Mouse (Mus musculus): ENCODE results near the gene Gm13695. TPM values are rescaled to one million over a fixed set of nuclear protein-coding genes. Genes with fewer than 3 reads are reported as not detected.
"Not testable (repeated sequence)": the region's sequence is repeated elsewhere in the genome, so short reads cannot be mapped to it uniquely, and the experiment has no call there.

Gene Gm13695
- polyA plus RNA-seq, 1 experiment from 2014 or later: not detected

GRCm38 (mm10) chr2:83984443-83984842 is 17.3 kb downstream of the Gm13695 start, which contains the start of gene Gm13697:
Gene Gm13697 (plus strand): TSS chr2:83984743.
- H3K27ac ChIP-seq (ENCODE audit: low read depth, low read length); H3K4me1 ChIP-seq (ENCODE audit: control insufficient read depth, insufficient read depth, low read depth, low read length); ATAC-seq; H3K4me2 ChIP-seq (ENCODE audit: low read length); H3K36me3 ChIP-seq (ENCODE audit: control insufficient read depth, insufficient read depth, low read length); H3K27me3 ChIP-seq (replicated peaks; ENCODE audit: control insufficient read depth, insufficient read depth, low read length); H3K4me3 ChIP-seq (ENCODE audit: low read length); H3K9ac ChIP-seq (ENCODE audit: low read depth, low read length); H3K9me3 ChIP-seq (ENCODE audit: control insufficient read depth, low read length): not testable (repeated sequence)
- WGBS: no CpG with 5 or more reads among the region's 6 CpGs

DNA sequence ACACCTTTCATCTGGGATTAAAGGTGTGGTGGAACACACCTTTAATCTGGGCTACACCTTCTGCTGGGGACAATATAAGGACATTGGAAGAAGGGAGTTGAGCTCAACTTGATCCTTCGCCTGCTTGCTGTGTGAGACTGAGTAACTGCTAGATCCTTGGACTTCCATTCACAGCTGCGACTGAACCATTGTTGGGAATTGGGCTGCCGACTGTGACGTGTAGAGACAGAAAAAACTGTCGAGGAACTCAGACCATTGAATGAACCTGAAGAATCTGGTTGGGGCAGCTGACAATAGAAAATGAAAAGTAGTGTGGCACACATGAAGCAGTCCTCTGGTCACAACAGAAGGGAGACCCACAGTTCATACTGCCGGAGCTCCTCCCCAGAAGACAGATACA is 23.1 kb downstream of the Gm13695 start, which contains the start of gene Gm13691:
TSS of gene Gm13691 (plus strand) at position 301 of the 400 bp plus-strand sequence.
- H3K9ac ChIP-seq (ENCODE audit: low read depth, low read length); H3K4me3 ChIP-seq (ENCODE audit: low read length); H3K36me3 ChIP-seq (ENCODE audit: control insufficient read depth, insufficient read depth, low read length); H3K4me1 ChIP-seq (ENCODE audit: control insufficient read depth, insufficient read depth, low read depth, low read length); ATAC-seq; H3K4me2 ChIP-seq (ENCODE audit: low read length); H3K27ac ChIP-seq (ENCODE audit: low read depth, low read length); H3K9me3 ChIP-seq (ENCODE audit: control insufficient read depth, low read length); H3K27me3 ChIP-seq (replicated peaks; ENCODE audit: control insufficient read depth, insufficient read depth, low read length): not testable (repeated sequence)
- no CpG with 5 or more reads among the region's 6 CpGs for WGBS

GRCm38 (mm10) chr2:83993639-83994255 is 26.6 kb downstream of the Gm13695 start:
- not testable (repeated sequence) for H3K4me1 ChIP-seq (ENCODE audit: control insufficient read depth, insufficient read depth, low read depth, low read length); H3K9me3 ChIP-seq (ENCODE audit: control insufficient read depth, low read length); H3K36me3 ChIP-seq (ENCODE audit: control insufficient read depth, insufficient read depth, low read length); H3K9ac ChIP-seq (ENCODE audit: low read depth, low read length); H3K27ac ChIP-seq (ENCODE audit: low read depth, low read length); H3K4me3 ChIP-seq (ENCODE audit: low read length); ATAC-seq; H3K4me2 ChIP-seq (ENCODE audit: low read length); H3K27me3 ChIP-seq (replicated peaks; ENCODE audit: control insufficient read depth, insufficient read depth, low read length)
- WGBS: 70% methylated on average over 6 of the region's 9 CpGs

DNA sequence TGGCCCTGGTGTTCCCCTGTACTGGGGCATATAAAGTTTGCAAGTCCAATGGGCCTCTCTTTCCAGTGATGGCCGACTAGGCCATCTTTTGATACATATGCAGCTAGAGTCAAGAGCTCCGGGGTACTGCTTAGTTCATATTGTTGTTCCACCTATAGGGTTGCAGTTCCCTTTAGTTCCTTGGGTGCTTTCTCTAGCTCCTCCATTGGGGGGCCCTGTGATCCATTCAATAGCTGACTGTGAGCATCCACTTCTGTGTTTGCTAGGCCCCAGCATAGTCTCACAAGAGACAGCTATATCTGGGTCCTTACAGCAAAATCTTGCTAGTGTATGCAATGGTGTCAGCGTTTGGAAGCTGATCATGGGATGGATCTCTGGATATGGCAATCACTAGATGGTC is 27.4 kb downstream of the Gm13695 start:
- not testable (repeated sequence) for H3K4me2 ChIP-seq (ENCODE audit: low read length); H3K9ac ChIP-seq (ENCODE audit: low read depth, low read length); ATAC-seq; H3K36me3 ChIP-seq (ENCODE audit: control insufficient read depth, insufficient read depth, low read length); H3K9me3 ChIP-seq (ENCODE audit: control insufficient read depth, low read length); H3K27me3 ChIP-seq (replicated peaks; ENCODE audit: control insufficient read depth, insufficient read depth, low read length); H3K4me3 ChIP-seq (ENCODE audit: low read length); H3K4me1 ChIP-seq (ENCODE audit: control insufficient read depth, insufficient read depth, low read depth, low read length); H3K27ac ChIP-seq (ENCODE audit: low read depth, low read length)
- no CpG with 5 or more reads among the region's 3 CpGs for WGBS

DNA sequence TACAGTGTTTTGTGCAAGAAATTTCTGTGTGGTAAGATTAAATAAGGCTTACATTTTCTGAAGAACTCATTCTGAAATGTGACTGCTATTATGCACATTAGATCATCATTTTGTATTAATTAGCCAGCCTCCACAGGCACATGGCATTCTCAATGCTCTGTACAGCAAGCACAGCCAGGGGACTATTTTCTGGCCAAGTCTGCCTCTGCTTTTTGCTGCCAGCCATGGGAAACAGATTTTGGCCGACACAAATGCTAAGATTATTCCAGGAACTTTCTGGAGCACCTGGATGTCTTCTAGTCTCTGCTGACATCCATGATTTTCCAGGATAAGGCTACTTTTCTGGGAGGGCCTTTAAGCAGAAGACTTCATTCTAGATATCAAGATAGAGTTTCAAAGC is 41.8 kb downstream of the Gm13695 start:
- Histone ChIP-seq H3K9ac (ENCODE audit: low read depth, low read length) (no peak overlapping the region), H3K36me3 (ENCODE audit: control insufficient read depth, insufficient read depth, low read length) (no peaks in the 10 kb centered on the region), H3K4me2 (ENCODE audit: low read length) (no peak overlapping the region), H3K9me3 (ENCODE audit: control insufficient read depth, low read length) (no peaks in the 10 kb centered on the region), H3K27ac (ENCODE audit: low read depth, low read length) (no peak overlapping the region), H3K27me3 (replicated peaks; ENCODE audit: control insufficient read depth, insufficient read depth, low read length) (no peaks in the 10 kb centered on the region), H3K4me1 (ENCODE audit: control insufficient read depth, insufficient read depth, low read depth, low read length) (no peaks in the 10 kb centered on the region), H3K4me3 (ENCODE audit: low read length) (no peak overlapping the region)
- WGBS: 67% methylated on average over 1 of the region's 1 CpGs
- no peak for ATAC-seq

- Histone ChIP-seq H3K36me3 (ENCODE audit: control insufficient read depth, insufficient read depth, low read length) (no peaks in the 10 kb centered on the region), H3K9me3 (ENCODE audit: control insufficient read depth, low read length) (no peaks in the 10 kb centered on the region), H3K27me3 (replicated peaks; ENCODE audit: control insufficient read depth, insufficient read depth, low read length) (no peaks in the 10 kb centered on the region), H3K9ac (ENCODE audit: low read depth, low read length) (no peak overlapping the region), H3K4me3 (ENCODE audit: low read length) (no peak overlapping the region), H3K4me2 (ENCODE audit: low read length) (no peak overlapping the region), H3K4me1 (ENCODE audit: control insufficient read depth, insufficient read depth, low read depth, low read length) (no peaks in the 10 kb centered on the region), H3K27ac (ENCODE audit: low read depth, low read length) (no peak overlapping the region)
- 87% methylated on average over 3 of the region's 3 CpGs for WGBS
- no peak for ATAC-seq
Measured at GRCm38 (mm10) chr2:84009818-84010217, 42.7 kb downstream of the Gm13695 start.

DNA sequence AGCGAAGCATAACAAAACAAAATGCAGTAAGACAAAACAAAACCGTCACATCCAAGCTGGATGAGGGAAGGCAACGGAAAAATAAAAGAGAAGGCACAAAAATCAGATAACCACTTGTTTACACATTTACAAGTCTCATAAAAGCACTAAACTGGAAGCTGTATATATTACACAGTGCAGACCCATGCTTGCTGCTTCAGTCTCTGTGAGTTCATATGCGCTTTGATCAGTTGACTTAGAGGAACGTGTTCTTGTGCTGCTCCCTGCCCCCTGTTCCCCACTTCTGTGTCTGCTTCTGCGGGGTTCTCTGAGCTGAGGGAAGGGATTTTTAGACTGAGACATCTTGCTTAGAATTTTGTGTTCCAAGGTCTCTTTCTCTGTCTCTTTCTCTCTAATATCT is 47.5 kb downstream of the Gm13695 start:
- Histone ChIP-seq H3K4me2 (ENCODE audit: low read length) (no peak overlapping the region), H3K9me3 (ENCODE audit: control insufficient read depth, low read length) (no peaks in the 10 kb centered on the region), H3K4me1 (ENCODE audit: control insufficient read depth, insufficient read depth, low read depth, low read length) (no peaks in the 10 kb centered on the region), H3K4me3 (ENCODE audit: low read length) (no peak overlapping the region), H3K27ac (ENCODE audit: low read depth, low read length) (no peak overlapping the region), H3K27me3 (replicated peaks; ENCODE audit: control insufficient read depth, insufficient read depth, low read length) (no peaks in the 10 kb centered on the region), H3K36me3 (ENCODE audit: control insufficient read depth, insufficient read depth, low read length) (no peaks in the 10 kb centered on the region), H3K9ac (ENCODE audit: low read depth, low read length) (no peak overlapping the region)
- ATAC-seq: no peak
- 81% methylated on average over 6 of the region's 6 CpGs for WGBS

- H3K36me3 ChIP-seq (ENCODE audit: control insufficient read depth, insufficient read depth, low read length); ATAC-seq; H3K9ac ChIP-seq (ENCODE audit: low read depth, low read length); H3K4me3 ChIP-seq (ENCODE audit: low read length); H3K27ac ChIP-seq (ENCODE audit: low read depth, low read length); H3K4me2 ChIP-seq (ENCODE audit: low read length); H3K27me3 ChIP-seq (replicated peaks; ENCODE audit: control insufficient read depth, insufficient read depth, low read length); H3K4me1 ChIP-seq (ENCODE audit: control insufficient read depth, insufficient read depth, low read depth, low read length); H3K9me3 ChIP-seq (ENCODE audit: control insufficient read depth, low read length): not testable (repeated sequence)
- WGBS: 76% methylated on average over 5 of the region's 5 CpGs
Measured at GRCm38 (mm10) chr2:84016291-84016690, 49.2 kb downstream of the Gm13695 start.

- H3K4me2 ChIP-seq (ENCODE audit: low read length): no peak overlapping the region
- no peaks in the 10 kb centered on the region for H3K36me3 ChIP-seq (ENCODE audit: control insufficient read depth, insufficient read depth, low read length)
- no peak for ATAC-seq
- no peaks in the 10 kb centered on the region for H3K4me1 ChIP-seq (ENCODE audit: control insufficient read depth, insufficient read depth, low read depth, low read length)
- no peak overlapping the region for H3K9ac ChIP-seq (ENCODE audit: low read depth, low read length)
- H3K27me3 ChIP-seq (replicated peaks; ENCODE audit: control insufficient read depth, insufficient read depth, low read length): no peaks in the 10 kb centered on the region
- 68% methylated on average over 3 of the region's 3 CpGs for WGBS
- H3K9me3 ChIP-seq (ENCODE audit: control insufficient read depth, low read length): no peaks in the 10 kb centered on the region
- H3K27ac ChIP-seq (ENCODE audit: low read depth, low read length): no peak overlapping the region
- H3K4me3 ChIP-seq (ENCODE audit: low read length): no peak overlapping the region
Measured at GRCm38 (mm10) chr2:84018330-84018729, 51.2 kb downstream of the Gm13695 start.

All from hindbrain, embryonic 16.5 days (tissue).